Mouse (Mus musculus) ES-Bruce4 (cell line): ENCODE results near the gene Slco2b1. TPM values are rescaled to one million over a fixed set of nuclear protein-coding genes. Genes with fewer than 3 reads are reported as not detected.

ENCODE experiments used
- H3K27ac ChIP-seq: 2 replicates; pipeline ENCODE4 v1.5.1; 2012; ENCODE audit warnings: low read length, inconsistent platforms; ENCODE audit not compliant: insufficient read depth
- H3K27me3 ChIP-seq: 2 replicates; pipeline ENCODE4 v1.6.1; 2012; ENCODE audit warnings: mild to moderate bottlenecking, low read length, inconsistent platforms; ENCODE audit not compliant: control insufficient read depth, poor library complexity, insufficient read depth, severe bottlenecking
- H3K36me3 ChIP-seq: 2 replicates; pipeline ENCODE4 v1.6.1; 2012; ENCODE audit warnings: inconsistent platforms, mild to moderate bottlenecking, low read length, moderate library complexity; ENCODE audit not compliant: control insufficient read depth, poor library complexity, insufficient read depth, severe bottlenecking
- H3K4me1 ChIP-seq: one replicate; pipeline ENCODE4 v1.8.1; 2011; ENCODE audit warnings: low read length; ENCODE audit not compliant: control insufficient read depth, insufficient read depth
- H3K4me3 ChIP-seq: 2 replicates; pipeline ENCODE4 v1.5.1; 2011; ENCODE audit warnings: low read depth, mild to moderate bottlenecking, low read length
- H3K9ac ChIP-seq: 2 replicates; pipeline ENCODE4 v1.6.1; 2012; ENCODE audit warnings: low read depth, mild to moderate bottlenecking, inconsistent platforms; ENCODE audit not compliant: poor library complexity, severe bottlenecking
- H3K9me3 ChIP-seq: replicated peaks from 2 replicates; pipeline ENCODE4 v1.6.1; 2012; ENCODE audit warnings: mild to moderate bottlenecking, low read length, inconsistent platforms; ENCODE audit not compliant: control insufficient read depth, poor library complexity, insufficient read depth, severe bottlenecking
- CTCF ChIP-seq: IDR thresholded peaks from one replicate; pipeline ENCODE4 v1.8.1; 2011; ENCODE audit warnings: low read depth, low read length
- EP300 ChIP-seq: IDR thresholded peaks from 2 replicates; pipeline ENCODE4 v1.6.1; 2011; ENCODE audit warnings: low read depth, low read length; ENCODE audit not compliant: insufficient read depth
- POLR2A ChIP-seq: IDR thresholded peaks from one replicate; pipeline ENCODE4 v1.8.1; 2011; ENCODE audit warnings: low read length; ENCODE audit not compliant: insufficient read depth
- polyA plus RNA-seq: library from polyadenylated mRNA; stranded (reverse); fragments of >200 nt; gene quantifications from 2 replicates; pipeline ENCODE4 v1.2.4, GENCODE M21; 2011; ENCODE audit warnings: low read depth; ENCODE audit not compliant: missing spikeins, insufficient read depth, insufficient read length

Gene Slco2b1
- polyA plus RNA-seq, 1 experiment, result not detected

DNA sequence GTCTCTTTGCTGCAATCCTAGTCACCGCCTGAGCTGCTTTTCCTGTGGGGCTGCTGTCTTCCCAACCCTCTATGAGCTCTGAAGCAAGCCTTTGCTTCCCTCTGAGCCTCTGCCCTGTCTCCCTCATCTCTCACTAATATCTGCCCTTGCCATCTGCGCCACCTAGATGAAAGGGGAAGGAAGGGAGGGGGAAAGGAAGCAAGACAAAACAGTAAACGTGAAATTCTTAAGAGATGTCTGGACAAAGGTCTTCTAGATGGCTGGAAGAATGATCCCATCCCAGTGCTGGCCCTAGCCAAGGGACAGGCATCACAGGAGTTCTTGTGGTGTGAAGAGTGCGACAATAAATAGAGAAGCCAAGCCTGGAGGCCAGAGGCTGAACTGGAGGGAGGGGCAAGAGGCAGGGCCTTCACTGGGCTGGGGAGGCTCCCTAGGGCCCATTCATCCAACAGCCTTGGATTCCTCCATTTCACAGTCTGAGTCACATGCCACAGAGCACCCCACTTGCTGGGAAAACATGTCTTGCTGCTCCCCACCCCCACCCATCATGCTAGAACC is 4.0 kb downstream of the Slco2b1 start:
- no peaks in the 10 kb centered on the region for H3K27me3 ChIP-seq
- H3K4me1 ChIP-seq, result no peaks in the 10 kb centered on the region
- H3K36me3 ChIP-seq, result no peaks in the 10 kb centered on the region
- H3K9ac ChIP-seq, result no peak overlapping the region
- no peak overlapping the region for H3K4me3 ChIP-seq
- no peaks in the 10 kb centered on the region for H3K9me3 ChIP-seq
- no peak overlapping the region for H3K27ac ChIP-seq
- TF ChIP-seq EP300, result no peak
- no peak for TF ChIP-seq POLR2A
- TF ChIP-seq CTCF, result no peak

DNA sequence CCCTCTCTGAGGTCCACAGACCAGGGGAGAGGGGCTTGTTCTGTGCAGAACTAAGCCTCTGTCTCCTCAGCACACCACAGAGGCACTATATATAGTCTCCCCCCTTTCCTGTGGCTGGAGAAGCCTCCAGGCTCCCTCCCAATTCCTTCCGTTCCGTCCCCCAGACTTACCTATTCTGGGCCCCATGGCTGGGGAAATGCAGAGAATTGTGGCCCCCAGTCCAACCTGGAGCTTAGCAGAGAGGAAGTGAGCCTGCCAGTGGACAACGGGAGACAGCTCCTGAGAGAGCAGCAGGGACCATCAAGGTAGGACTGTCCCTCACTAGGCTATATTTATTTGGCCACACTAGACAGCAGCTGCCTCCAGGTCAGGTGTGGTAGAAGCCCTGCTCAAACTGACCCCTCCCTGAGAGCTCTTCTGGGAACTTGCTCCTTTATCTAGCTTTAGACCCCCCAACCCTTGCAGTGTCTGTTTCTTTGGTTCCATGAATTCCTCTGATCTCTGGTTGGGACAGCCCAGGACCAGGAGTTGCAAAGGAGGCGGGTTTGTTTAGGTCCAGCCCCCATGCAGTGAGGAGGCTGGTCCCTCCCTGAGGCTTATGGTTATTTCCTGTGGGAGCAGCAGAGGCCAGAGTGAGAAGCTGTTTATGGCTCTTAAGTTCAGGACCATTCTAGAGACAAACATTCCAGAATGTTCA is 4.7 kb downstream of the Slco2b1 start:
- Histone ChIP-seq H3K4me3 (no peak overlapping the region), H3K27ac (no peak overlapping the region), H3K27me3 (no peaks in the 10 kb centered on the region), H3K36me3 (no peaks in the 10 kb centered on the region), H3K9ac (no peak overlapping the region), H3K4me1 (no peaks in the 10 kb centered on the region), H3K9me3 (no peaks in the 10 kb centered on the region)
- TF ChIP-seq EP300, result no peak
- no peak for TF ChIP-seq CTCF
- TF ChIP-seq POLR2A, result no peak

- Histone ChIP-seq H3K36me3 (no peaks in the 10 kb centered on the region), H3K4me1 (no peaks in the 10 kb centered on the region), H3K9ac (no peak overlapping the region), H3K27me3 (no peaks in the 10 kb centered on the region), H3K9me3 (no peaks in the 10 kb centered on the region), H3K27ac (no peak overlapping the region), H3K4me3 (no peak overlapping the region)
- TF ChIP-seq CTCF (no peak), EP300 (no peak), POLR2A (no peak)
Measured at GRCm38 (mm10) chr7:99704736-99705519, 6.2 kb downstream of the Slco2b1 start.

GRCm38 (mm10) chr7:99702201-99702600 is 8.9 kb downstream of the Slco2b1 start:
- H3K27me3 ChIP-seq, result no peaks in the 10 kb centered on the region
- no peak overlapping the region for H3K27ac ChIP-seq
- H3K9ac ChIP-seq, result no peak overlapping the region
- H3K4me1 ChIP-seq, result no peaks in the 10 kb centered on the region
- H3K4me3 ChIP-seq, result no peak overlapping the region
- H3K9me3 ChIP-seq, result no peaks in the 10 kb centered on the region
- TF ChIP-seq CTCF, result no peak
- no peaks in the 10 kb centered on the region for H3K36me3 ChIP-seq

- Histone ChIP-seq H3K27ac (no peak overlapping the region), H3K4me3 (no peak overlapping the region), H3K9me3 (no peaks in the 10 kb centered on the region), H3K27me3 (no peaks in the 10 kb centered on the region), H3K4me1 (no peaks in the 10 kb centered on the region), H3K9ac (no peak overlapping the region), H3K36me3 (no peaks in the 10 kb centered on the region)
- TF ChIP-seq EP300, result no peak
- TF ChIP-seq POLR2A, result no peak
- TF ChIP-seq CTCF, result no peak
Measured at GRCm38 (mm10) chr7:99700641-99701040, 10.5 kb downstream of the Slco2b1 start.

- Histone ChIP-seq H3K27me3 (no peaks in the 10 kb centered on the region), H3K9me3 (no peaks in the 10 kb centered on the region), H3K4me3 (no peak overlapping the region), H3K4me1 (no peaks in the 10 kb centered on the region), H3K27ac (no peak overlapping the region), H3K9ac (no peak overlapping the region), H3K36me3 (no peaks in the 10 kb centered on the region)
- no peak for TF ChIP-seq CTCF
Measured at GRCm38 (mm10) chr7:99699709-99700151, 11.4 kb downstream of the Slco2b1 start.
